Mouse (Mus musculus): Measurements from ENCODE around the gene Cryba4. TPM values are rescaled to one million over a fixed set of nuclear protein-coding genes. Genes with fewer than 3 reads are reported as not detected.

Cryba4 gene
- polyA plus RNA-seq, 1 experiment from 2014 or later = 0.69 TPM

DNA sequence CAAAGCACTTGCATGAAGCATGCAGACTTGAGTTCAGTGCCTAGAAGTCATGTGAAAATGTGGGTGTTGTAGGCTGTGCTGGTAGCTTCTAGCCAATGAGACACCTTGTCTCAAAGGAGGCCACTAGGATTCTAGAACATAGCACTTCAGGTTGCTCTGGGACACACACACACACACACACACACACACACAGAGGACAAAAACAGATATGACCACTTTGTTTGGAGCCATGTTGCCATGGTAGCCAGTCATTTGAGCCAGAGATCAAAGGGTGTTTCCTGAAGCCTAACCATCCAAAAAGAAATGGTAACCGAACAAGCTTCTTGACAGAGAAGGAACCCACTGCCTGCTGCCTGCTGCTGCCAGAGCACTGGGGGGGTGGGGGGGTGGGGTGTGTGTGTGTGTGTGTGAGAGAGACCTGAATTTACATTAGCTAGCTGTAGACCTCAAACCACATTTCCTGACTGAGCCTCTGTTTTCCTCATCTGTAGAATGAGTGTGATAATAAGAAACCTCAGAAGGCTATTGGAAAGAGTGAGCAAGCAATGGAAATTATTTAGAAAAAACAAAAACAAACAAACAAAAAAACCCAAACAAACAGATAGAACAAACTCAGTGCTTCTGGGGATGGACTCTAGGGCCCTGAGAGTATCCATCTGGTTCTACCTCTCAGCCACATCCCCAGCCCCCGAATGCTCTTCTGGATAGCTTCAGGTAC, 21.6 kb upstream of the Cryba4 start:
- no peaks in the 10 kb centered on the region for H3K36me3 ChIP-seq (replicated peaks)
- WGBS = 65% methylated on average over 2 of the region's 2 CpGs
- H3K27me3 ChIP-seq (replicated peaks; ENCODE audit: low read depth, poor library complexity, severe bottlenecking) = peaks cover 38% of the 10 kb centered on the region
- no peak overlapping the region for H3K27ac ChIP-seq (replicated peaks)
- H3K4me3 ChIP-seq = no peak overlapping the region
- H3K9me3 ChIP-seq = no peaks in the 10 kb centered on the region
- H3K4me1 ChIP-seq = peaks cover 56% of the 10 kb centered on the region
- peak; percentile 28 for DNase-seq (ENCODE audit: low spot score)

DNA sequence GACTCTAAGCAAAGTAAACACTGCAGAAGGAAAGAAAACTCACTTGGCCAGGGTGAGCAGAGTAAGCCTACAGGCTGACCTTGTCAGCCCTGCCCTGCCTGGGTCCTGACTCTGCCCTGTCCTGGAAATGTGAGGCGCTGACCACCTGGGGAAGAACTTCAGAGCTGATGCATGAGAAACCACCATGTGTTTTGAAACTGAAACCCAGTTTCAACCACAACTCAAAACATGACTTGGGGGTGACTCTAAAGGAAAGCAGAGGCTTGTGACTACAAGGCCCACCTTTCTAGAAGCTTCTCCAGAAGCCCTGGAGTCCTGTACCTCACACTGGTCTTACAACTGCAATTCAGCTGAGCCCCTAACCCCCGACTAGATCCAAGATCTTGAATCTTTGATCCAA, 20.6 kb upstream of the Cryba4 start:
- DNase-seq (ENCODE audit: low spot score) = no peak
- H3K4me1 ChIP-seq = peaks cover 47% of the 10 kb centered on the region

DNA sequence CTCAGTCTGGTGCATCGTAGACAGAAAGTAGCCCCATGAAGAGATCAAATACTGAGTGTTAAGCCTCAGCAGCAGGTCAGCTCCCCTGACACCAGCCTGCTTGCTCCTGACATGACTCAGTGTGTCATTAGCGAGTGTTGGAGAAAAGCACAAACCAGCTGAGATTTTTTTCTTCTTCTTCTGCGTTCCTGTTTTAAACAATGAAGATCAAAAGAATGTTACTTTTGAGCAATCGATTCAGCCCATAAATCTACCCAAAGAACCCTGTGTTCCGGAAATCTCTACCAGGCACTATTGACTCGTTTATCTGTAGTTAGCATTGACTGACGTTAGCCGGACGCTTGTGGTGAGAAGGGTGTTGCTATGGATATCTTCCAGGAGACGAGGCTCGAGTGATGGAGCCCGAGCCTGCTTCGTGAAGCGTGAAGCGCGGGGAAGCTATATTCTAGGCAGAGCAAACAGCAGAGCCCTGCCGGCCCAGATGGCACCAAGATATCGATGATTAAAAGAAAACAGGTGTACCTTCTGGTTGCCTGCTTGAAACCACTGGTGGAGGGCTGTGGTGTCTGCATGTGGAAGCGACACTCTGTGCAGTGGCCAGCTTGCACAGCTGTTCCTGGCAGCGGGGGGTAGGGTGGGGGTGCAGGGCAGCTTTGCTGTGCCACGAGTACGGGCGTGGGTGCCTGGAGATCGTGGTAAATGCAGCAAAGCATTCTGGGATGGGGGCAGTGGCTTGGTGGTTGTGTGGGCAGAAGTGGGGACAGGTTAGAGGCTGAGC, 18.6 kb upstream of the Cryba4 start:
- DNase-seq (ENCODE audit: low spot score) = no peak
- Histone ChIP-seq H3K27me3 (replicated peaks; ENCODE audit: low read depth, poor library complexity, severe bottlenecking) (peaks cover 65% of the 10 kb centered on the region), H3K27ac (replicated peaks) (peak overlapping the region; percentile 40), H3K9me3 (no peaks in the 10 kb centered on the region), H3K4me1 (peaks cover 35% of the 10 kb centered on the region), H3K36me3 (replicated peaks) (no peaks in the 10 kb centered on the region), H3K4me3 (no peak overlapping the region)
- 77% methylated on average over 24 of the region's 24 CpGs for WGBS

More for the DNA sequence above, 20.6 kb upstream of the Cryba4 start:
- Histone ChIP-seq H3K27me3 (replicated peaks; ENCODE audit: low read depth, poor library complexity, severe bottlenecking) (peaks cover 48% of the 10 kb centered on the region), H3K9me3 (no peaks in the 10 kb centered on the region), H3K4me3 (no peak overlapping the region), H3K27ac (replicated peaks) (no peak overlapping the region), H3K36me3 (replicated peaks) (no peaks in the 10 kb centered on the region)
- WGBS = 65% methylated on average over 2 of the region's 2 CpGs

DNA sequence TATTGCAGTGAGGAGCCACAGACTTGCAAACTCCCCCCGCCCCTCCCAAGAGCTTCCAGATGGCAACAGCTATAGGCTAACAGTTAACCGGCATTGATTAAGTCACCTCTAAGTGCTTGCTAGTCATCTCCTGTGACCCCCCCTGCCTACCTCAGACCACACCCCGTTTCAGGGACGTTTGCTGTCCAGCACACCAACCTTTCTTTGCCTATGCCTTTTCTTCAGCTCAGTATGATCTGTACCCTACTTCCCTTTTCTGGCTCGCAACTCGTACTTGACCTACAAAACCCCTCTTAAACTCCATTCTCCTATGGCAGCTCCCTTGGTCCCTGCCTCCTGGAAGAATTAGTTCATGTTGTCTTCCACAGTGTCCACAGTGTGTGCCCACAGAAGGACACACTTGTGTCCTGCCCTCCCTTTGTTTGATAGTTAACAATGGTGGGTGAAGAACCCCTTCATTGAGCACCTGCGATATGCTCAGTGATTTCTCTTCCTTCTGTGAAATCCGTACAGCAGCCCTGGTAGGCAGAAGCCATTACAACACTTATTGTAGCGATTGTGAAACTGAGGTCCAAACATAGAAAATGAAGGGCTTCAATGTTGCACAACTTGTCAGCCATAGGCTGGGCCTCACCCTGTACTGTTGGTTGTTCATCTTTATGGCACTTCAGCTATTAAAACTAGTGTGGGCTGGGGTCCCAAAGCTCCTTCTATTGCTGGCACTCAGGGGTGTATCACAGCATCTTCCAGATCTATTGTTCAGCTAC, 13.9 kb upstream of the Cryba4 start:
- no peaks in the 10 kb centered on the region for H3K36me3 ChIP-seq (replicated peaks)
- H3K9me3 ChIP-seq = no peaks in the 10 kb centered on the region
- peaks cover 23% of the 10 kb centered on the region for H3K4me1 ChIP-seq
- H3K27me3 ChIP-seq (replicated peaks; ENCODE audit: low read depth, poor library complexity, severe bottlenecking) = peaks cover 60% of the 10 kb centered on the region
- WGBS = 65% methylated on average over 9 of the region's 9 CpGs
- DNase-seq (ENCODE audit: low spot score) = no peak
- peak overlapping the region; percentile 34 for H3K4me3 ChIP-seq
- H3K27ac ChIP-seq (replicated peaks) = no peak overlapping the region

DNA sequence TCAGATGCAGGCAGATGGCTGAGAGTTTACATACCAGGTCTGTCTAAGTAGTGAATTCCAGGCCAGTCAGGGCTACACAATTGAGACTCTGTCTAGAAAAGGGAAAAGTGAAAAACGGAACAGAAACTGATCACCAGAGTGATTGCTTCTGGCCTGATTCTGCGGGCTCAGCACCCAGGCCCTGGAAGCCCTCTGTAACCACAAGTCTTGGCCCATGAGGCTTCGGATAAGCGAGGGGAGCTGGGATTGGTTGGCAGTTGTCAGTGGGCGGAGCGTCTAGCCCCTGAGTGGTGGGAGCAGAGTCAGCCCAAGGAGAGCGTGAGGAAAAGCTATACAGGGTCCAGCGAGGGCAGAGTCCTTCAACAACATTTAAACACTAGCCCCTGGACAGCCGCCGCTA, 13.2 kb upstream of the Cryba4 start:
- DNase-seq (ENCODE audit: low spot score) = peak; percentile 69
- WGBS = 7% methylated on average over 10 of the region's 10 CpGs
- Histone ChIP-seq H3K27ac (replicated peaks) (no peak overlapping the region), H3K27me3 (replicated peaks; ENCODE audit: low read depth, poor library complexity, severe bottlenecking) (peaks cover 58% of the 10 kb centered on the region), H3K4me1 (peaks cover 17% of the 10 kb centered on the region), H3K36me3 (replicated peaks) (no peaks in the 10 kb centered on the region), H3K4me3 (peak overlapping the region; percentile 34), H3K9me3 (no peaks in the 10 kb centered on the region)

DNA sequence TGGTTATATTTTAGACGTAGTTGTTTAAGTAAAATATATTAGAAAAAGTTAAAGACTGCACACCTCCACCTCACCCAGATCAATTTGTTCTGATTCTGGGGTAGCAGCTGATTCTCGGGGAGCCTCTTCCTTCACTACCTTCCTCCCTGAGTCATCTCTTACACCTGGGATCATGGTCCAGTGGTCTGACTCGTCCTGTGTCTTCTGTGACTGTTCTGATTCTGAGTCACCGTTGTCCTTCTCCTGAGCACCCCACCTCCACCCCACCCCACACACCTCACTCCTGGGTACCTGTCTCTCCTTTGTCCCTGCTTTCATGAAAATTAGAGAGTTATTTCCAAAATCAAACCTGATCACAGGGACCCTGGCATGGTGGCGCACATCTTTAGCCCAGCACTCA, 12.8 kb upstream of the Cryba4 start:
- no peak overlapping the region for H3K4me3 ChIP-seq
- no peaks in the 10 kb centered on the region for H3K9me3 ChIP-seq
- H3K27me3 ChIP-seq (replicated peaks; ENCODE audit: low read depth, poor library complexity, severe bottlenecking) = peaks cover 57% of the 10 kb centered on the region
- H3K4me1 ChIP-seq = peaks cover 17% of the 10 kb centered on the region
- H3K27ac ChIP-seq (replicated peaks) = no peak overlapping the region
- no peaks in the 10 kb centered on the region for H3K36me3 ChIP-seq (replicated peaks)
- WGBS = 86% methylated on average over 5 of the region's 5 CpGs
- DNase-seq (ENCODE audit: low spot score) = no peak

DNA sequence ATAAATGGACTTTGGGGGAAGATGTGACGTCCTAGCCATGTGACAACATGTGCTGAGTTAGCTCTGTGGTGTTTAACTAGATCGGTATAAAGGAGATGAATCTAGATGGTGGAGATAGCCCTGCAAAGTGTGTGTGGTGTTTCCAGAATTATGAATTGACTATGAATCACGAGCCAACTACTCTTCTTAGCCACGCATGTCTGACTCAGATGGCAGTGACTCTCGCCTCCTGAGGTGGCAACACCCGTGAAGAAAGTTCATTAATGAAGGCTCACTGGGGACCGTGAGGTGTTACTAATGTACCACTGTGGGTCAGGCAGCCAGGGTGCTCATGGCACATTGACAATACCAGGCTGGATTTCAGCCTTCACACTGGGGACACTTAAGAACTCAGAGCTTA, 11.8 kb upstream of the Cryba4 start:
- Histone ChIP-seq H3K27me3 (replicated peaks; ENCODE audit: low read depth, poor library complexity, severe bottlenecking) (peaks cover 50% of the 10 kb centered on the region), H3K9me3 (no peaks in the 10 kb centered on the region), H3K4me1 (peaks cover 14% of the 10 kb centered on the region), H3K36me3 (replicated peaks) (no peaks in the 10 kb centered on the region), H3K4me3 (no peak overlapping the region), H3K27ac (replicated peaks) (no peak overlapping the region)
- 88% methylated on average over 7 of the region's 7 CpGs for whole genome bisulfite sequencing
- no peak for DNase-seq (ENCODE audit: low spot score)

DNA sequence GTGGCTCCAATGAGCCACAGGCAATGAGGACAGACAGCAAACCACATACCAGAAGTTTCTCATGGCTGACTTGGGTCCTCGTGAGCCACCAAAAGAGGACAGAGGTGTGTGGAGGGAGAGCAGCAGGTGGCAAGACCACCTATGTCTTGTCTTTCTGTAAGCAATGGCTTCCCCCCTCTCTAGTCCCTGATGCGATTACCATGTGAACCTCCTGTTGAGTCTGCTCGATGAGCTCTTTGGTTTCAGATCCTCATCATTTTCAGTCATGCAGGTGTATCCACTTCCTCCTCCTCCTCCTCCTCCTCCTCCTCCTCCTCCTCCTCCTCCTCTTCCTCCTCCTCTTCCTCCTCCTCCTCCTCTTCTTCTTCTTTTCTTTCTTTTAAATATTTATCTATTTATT, 8.5 kb upstream of the Cryba4 start:
- Histone ChIP-seq H3K4me1 (peaks cover 14% of the 10 kb centered on the region), H3K36me3 (replicated peaks) (no peaks in the 10 kb centered on the region), H3K9me3 (no peaks in the 10 kb centered on the region), H3K27ac (replicated peaks) (no peak overlapping the region), H3K4me3 (no peak overlapping the region), H3K27me3 (replicated peaks; ENCODE audit: low read depth, poor library complexity, severe bottlenecking) (peaks cover 31% of the 10 kb centered on the region)
- 77% methylated on average over 3 of the region's 3 CpGs for WGBS
- no peak for DNase-seq (ENCODE audit: low spot score)

DNA sequence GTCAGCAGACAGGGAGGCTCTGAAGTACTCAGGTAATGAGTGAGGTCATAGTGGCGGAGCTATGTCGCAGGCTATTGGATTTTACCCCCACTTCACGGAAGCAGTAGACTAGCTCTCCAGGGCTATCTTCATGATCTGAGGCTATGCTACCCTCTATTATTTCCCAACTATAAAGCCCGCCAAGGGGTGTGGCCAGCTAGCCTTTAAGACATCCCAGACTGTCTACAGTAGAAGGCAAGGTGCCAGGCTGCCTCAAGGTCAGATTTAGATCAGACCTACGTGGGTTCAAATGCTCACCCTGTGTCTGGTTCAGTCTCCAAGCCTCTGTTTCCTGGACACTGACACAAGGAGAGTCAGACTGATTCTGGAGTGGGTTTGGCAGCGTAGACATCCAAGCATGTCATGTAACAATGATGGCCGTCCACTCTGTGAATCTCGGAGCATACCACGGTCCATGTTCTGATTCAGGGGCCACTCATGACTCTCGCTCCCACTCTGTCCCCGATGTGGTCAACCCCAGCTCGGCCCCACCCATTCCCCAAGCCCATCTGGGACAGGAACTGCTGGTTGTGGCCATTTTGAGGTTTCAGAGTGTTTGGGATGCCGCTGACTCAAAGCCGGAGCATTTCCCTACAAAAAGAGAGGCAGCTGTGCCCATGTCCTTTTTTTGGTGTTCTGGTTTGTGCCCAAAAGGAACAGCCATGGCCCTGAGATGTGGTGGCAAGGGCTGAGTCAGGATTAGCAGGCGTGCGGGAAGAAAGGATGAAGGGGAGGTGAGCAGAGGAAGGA, 7.7 kb upstream of the Cryba4 start:
- no peak for DNase-seq (ENCODE audit: low spot score)
- 89% methylated on average over 16 of the region's 16 CpGs for WGBS
- Histone ChIP-seq H3K27me3 (replicated peaks; ENCODE audit: low read depth, poor library complexity, severe bottlenecking) (peaks cover 28% of the 10 kb centered on the region; the same call in 1 of the 2 replicates), H3K27ac (replicated peaks) (no peak overlapping the region), H3K36me3 (replicated peaks) (no peaks in the 10 kb centered on the region), H3K9me3 (no peaks in the 10 kb centered on the region), H3K4me1 (peaks cover 11% of the 10 kb centered on the region), H3K4me3 (no peak overlapping the region)

DNA sequence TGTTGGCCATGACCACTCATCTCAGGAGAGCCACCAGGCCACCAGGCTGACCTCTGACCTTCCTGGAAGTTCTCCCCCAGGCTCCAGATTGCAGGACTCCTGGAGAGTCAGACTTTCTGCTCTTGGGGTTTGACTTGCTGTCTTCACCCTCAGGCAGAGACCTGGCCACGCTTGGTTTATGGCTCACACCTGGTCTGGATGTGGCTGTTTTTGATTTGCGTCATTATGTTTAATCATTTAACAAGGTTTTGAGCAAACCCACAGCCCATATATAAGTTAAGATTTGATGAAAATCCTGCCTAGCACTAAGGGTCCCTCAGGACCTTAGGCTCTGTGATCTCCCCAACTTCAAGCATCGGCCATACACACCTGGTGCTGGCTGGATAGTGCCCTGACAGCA, 5.6 kb upstream of the Cryba4 start:
- WGBS = 74% methylated on average over 3 of the region's 3 CpGs
- Histone ChIP-seq H3K4me3 (no peak overlapping the region), H3K4me1 (peaks cover 18% of the 10 kb centered on the region), H3K9me3 (no peaks in the 10 kb centered on the region), H3K27ac (replicated peaks) (no peak overlapping the region), H3K36me3 (replicated peaks) (no peaks in the 10 kb centered on the region), H3K27me3 (replicated peaks; ENCODE audit: low read depth, poor library complexity, severe bottlenecking) (peaks cover 18% of the 10 kb centered on the region; the same call in 1 of the 2 replicates)
- DNase-seq (ENCODE audit: low spot score) = no peak

DNA sequence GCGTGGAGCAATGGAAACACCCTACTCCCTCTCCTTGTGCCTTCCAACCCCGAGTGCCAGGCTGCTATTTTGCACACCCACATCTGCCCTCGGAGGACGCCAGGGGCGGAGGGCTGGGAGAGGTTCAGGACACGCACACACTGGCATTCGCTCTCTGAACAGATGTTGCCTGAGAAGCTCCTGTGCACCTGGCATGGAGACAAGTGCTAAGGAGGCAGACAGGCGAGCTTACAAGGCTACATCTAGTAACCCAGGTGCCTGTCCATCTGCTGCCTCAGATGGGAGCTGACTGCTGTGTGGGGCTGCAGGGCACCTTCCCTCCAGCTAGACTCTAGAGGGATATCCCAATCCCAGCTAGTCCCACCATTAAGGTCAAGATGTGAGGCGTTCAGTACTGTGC, 4.1 kb upstream of the Cryba4 start:
- Histone ChIP-seq H3K4me1 (peaks cover 20% of the 10 kb centered on the region), H3K27me3 (replicated peaks; ENCODE audit: low read depth, poor library complexity, severe bottlenecking) (peaks cover 18% of the 10 kb centered on the region; the same call in 1 of the 2 replicates), H3K36me3 (replicated peaks) (no peaks in the 10 kb centered on the region), H3K9me3 (no peaks in the 10 kb centered on the region), H3K27ac (replicated peaks) (no peak overlapping the region), H3K4me3 (no peak overlapping the region)
- DNase-seq (ENCODE audit: low spot score) = no peak
- WGBS = 82% methylated on average over 9 of the region's 9 CpGs

DNA sequence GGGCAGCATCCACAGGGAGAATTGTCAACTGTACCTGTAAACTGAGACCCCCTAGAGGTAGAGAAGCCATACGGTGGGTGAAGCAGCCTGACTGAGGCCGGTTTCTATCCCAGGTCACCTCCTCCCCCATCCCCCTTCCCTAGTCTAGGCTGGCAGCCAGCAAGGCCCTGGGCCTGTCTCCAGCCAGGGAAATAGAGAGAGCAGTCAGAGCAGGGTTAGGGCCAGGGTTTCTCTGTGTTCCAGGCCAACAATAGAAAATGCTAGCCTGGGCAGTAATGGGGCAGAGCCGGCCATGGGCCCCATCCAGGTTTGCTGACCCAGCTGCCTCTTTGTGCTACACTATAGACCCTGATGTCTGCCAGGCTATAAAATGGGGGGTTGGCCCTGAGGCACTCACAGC, 3.1 kb upstream of the Cryba4 start, which contains the start of gene Crybb1:
Crybb1 (plus strand) TSS at position 390 of the 400 bp plus-strand sequence.
- H3K4me1 ChIP-seq = peaks cover 20% of the 10 kb centered on the region
- 55% methylated on average over 3 of the region's 3 CpGs for WGBS

More for the DNA sequence above, 3.1 kb upstream of the Cryba4 start, which contains the start of gene Crybb1:
- Histone ChIP-seq H3K27ac (replicated peaks) (no peak within 1 kb of the TSS), H3K4me3 (no peak within 1 kb of the TSS), H3K9me3 (no peaks in the 10 kb centered on the region), H3K36me3 (replicated peaks) (no peaks in the 10 kb centered on the region), H3K27me3 (replicated peaks; ENCODE audit: low read depth, poor library complexity, severe bottlenecking) (peaks cover 14% of the 10 kb centered on the region; the same call in 1 of the 2 replicates)
- DNase-seq (ENCODE audit: low spot score) = no peak
